Mouse (Mus musculus) T-helper 17 cell (primary cell): ENCODE results near the gene Prop1.

ENCODE experiments used
- in situ Hi-C, 2 experiments: fragments of 300-600 bp; cut with MboI, MseI; formaldehyde crosslinking; loops; 1 replicate in 1 of 2; 2 replicates in 1 of 2; pipeline ENCODE4 v1.15.1; 2025; ENCODE audit warnings: high pct_unique_total_duplicates in 2 of 2

Gene Prop1

GRCm38 (mm10) chr11:50953665-50954064, at the start of gene Prop1:
Gene Prop1, minus strand, starts transcription at chr11:50953765.
- in situ Hi-C loops = loop anchor here in 1 of 2 experiments (10.0 kb wide), 1 partner anchor 1629 kb away; the partner anchor contains the start of gene Olfr1391

- in situ Hi-C loops = no loop called here
Measured at GRCm38 (mm10) chr11:51003296-51003695, 49.7 kb upstream of the Prop1 start, which contains the start of gene Olfr51. Gene Olfr51, plus strand, starts transcription at chr11:51003596.

GRCm38 (mm10) chr11:50981667-50982066, 28.1 kb upstream of the Prop1 start, which contains the start of gene Olfr1377:
Gene Olfr1377, plus strand, starts transcription at chr11:50981967.
- in situ Hi-C loops = no loop called here

GRCm38 (mm10) chr11:50977216-50977615, 23.7 kb upstream of the Prop1 start:
- in situ Hi-C loops = no loop called here

- in situ Hi-C loops = no loop called here
Measured at GRCm38 (mm10) chr11:50966230-50966629, 12.7 kb upstream of the Prop1 start, which contains the start of gene Olfr1378. Gene Olfr1378, plus strand, starts transcription at chr11:50966530.

DNA sequence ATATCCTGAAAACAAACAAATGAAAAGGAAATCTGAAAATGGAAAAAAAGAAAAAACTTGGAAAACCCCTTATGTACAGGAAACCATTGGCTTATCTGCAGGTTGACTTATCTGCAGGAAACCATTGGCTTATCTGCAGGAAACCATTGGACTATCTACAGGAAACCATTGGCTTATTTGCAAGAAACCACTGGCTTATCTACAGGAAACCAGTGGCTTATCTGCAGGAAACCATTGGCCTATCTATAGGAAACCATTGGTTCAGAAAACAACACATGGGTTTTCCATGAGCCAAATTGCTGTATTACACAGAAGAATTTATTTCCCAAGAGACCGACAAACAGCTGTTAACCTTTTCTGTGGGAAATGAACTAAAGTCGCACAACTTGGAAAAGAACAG, 11.3 kb upstream of the Prop1 start:
- in situ Hi-C loops = no loop called here

DNA sequence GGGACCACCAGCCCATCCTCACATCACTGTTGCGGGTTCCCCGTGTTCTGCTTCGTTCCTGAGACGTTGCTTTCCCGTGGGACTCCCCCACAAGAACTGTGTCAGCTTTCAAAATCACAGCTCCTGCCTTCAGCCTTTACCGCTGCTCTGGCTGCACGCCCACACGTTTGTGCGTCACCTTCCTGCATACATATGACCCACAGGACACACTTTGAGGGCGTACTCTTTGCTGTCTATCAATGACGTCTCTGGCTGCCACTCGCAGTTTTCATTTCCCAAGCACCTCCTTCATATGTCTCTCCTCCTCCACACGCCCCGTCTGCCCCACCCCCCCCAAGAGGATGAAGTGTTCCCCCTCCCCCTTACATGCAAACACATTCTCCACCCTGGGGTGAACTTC, 1.3 kb downstream of the Prop1 start:
- in situ Hi-C loops = loop anchor here in 1 of 2 experiments (10.0 kb wide), 1 partner anchor 1627 kb away; the partner anchor contains the start of gene Olfr1391

DNA sequence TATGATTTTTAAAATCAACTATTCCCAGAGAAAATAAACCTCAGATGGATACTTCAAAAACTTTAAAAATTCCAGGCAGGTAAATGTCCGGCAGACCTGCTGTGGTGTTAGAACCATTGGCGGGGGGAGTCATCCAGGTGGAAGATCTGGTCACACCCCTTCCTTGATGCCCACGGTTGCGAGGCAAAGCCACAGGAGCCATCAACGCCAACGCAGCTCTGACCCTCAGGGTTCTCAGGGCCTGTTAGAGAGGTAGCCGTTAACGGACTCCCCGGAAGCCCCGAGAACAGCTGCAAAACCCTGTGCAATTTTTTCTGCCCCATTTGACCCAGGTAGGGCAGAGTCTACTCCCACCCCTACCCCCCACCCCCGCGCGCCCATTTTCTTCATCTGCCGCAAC, 10.1 kb downstream of the Prop1 start, which contains the start of gene 4933414I15Rik:
4933414I15Rik (minus strand) TSS at position 260 of the 400 bp plus-strand sequence.
- in situ Hi-C loops = loop anchor here (5.0 to 10.0 kb wide), 2 partner anchors 89 to 591 kb away; no protein-coding TSS in a partner anchor

- in situ Hi-C loops = loop anchor here (5.0 to 10.0 kb wide), 2 partner anchors 90 to 592 kb away; no protein-coding TSS in a partner anchor
Measured at GRCm38 (mm10) chr11:50942386-50942785, 11.2 kb downstream of the Prop1 start.

DNA sequence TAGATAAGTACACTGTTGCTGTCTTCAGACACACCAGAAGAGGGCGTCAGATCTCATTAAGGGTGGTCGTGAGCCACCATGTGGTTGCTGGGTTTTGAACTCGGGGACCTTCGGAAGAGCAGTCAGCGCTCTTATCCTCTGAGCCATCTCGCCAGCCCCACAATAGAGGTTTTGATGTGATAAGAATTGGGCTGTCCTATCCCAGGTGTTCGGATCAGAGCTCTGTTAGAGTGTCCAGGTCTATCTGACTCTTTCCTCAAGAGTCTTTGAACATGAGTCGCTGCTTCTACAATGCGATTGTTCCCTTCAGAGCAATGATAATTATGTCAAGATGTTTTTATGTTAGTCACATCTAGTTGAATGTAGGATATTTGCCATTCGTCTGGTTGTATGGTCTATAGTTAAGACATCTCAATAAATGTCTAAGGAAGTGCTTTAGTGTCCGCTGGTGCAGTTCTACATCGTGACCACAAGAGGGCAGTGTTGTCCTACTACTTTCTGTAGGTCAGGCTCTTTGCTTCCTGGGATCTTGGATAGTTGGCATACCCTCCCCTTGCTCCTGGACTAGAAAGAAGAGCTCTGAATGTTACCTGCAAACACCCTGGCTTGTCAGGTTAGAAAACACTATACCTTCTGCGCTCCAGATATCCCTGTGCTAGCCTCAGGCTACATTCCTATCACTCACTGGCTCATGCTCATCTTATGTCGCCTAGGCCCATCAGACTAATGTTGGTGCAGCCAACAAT, 13.8 kb downstream of the Prop1 start:
- in situ Hi-C loops = loop anchor here (5.0 to 10.0 kb wide), 2 partner anchors 93 to 595 kb away; no protein-coding TSS in a partner anchor

DNA sequence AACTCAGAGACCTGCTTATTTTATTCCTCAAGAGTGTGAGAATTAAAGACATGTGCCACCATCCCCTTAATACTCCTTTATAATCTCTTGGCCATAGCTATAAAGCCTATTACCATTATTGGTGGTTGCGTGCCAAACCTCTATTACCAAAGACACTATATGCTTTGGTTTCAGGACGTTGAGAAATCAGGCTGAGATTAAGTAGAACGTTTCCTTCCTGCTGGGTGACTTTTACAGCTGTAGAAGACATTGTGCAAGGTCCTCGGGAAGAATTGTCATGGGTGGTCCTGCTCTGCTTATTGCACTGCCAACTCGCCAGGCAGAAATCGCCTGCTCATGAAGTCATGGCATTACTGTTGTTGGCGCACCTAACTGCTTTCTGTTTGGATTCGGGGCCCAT, 15.1 kb downstream of the Prop1 start:
- in situ Hi-C loops = no loop called here

DNA sequence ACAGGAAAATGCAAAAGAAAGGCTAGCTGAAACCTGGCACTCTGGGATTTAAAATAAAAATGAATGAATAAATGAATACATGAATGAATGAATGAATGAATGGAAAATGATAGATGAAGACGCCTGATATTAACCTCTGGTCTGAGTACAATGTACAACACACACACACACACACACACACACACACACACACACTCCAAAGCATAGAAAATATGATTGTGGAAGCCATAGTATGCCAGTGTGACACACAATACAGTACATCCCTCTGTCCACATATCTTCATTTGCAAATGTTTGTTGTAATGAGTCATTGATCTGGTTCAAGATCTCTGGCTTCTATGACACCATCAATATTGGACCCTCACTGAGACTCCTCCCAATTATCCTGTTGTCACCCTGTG, 21.5 kb downstream of the Prop1 start:
- in situ Hi-C loops = no loop called here

DNA sequence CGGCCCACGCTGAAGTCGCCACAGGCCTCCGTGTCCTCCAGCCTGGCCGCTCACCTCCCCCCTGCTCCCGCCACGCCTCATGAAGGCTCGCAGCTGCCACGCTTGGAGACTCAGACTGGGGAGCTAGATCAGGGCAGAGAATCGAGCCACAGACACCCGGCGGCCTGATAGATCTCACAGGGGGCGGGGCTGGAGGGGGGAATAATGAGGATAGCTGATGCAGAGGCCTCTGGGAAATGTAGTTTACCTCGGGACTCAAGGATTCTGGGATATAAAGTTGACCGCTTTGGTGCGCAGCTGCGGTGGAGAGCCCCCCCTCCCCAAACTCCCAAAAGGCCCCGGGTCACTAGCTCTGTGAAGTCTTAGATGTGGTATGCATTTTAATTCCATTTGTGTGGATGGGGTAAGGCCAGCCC, 22.1 kb downstream of the Prop1 start, which contains the start of gene Zfp354b:
Zfp354b (minus strand) TSS at position 183 of the 416 bp plus-strand sequence.
- in situ Hi-C loops = no loop called here

DNA sequence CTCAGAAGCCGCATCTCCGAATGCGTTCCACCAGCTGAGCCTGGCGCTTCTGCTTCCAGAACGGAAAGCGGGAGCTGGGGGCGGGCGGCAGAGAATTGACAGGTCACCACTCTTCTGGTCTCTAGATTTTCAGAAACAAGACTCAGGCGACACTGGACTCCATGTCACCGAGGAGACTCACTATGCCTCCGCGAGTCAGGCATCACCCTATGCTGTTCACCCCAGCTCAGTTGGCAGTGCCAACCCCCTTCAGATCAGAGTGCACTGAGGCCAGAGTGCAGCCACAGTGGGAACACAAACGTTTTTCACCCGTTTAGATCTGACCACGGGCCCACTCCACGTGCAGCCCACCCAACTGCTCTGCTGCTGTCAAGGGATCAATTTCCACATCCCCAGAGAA, 22.5 kb downstream of the Prop1 start:
- in situ Hi-C loops = no loop called here

DNA sequence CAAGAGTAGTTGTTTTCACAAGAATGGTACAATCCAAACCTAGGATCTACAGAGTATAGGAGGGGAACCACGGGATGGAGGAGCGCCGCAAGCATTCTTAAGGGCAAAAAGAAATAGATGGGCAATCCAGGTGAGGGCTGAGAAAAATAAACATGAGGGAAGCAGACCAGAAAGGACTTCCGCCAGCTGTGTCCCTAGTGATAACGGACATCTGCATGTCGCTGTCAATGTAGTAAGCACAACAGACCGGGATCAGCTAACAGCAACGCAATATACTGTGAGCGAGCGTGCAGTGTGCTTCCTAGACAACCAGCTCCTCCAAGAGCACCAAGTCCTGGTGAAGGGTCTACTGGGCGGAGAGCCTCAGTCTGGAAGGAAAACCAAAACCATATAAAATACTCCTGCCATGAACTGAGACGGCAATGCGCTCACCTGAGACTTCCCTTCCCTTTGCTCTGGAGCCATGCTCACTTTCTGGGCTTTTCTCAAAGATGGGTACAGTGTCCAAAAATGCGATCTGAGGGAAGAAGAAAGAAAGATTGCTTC, 23.0 kb downstream of the Prop1 start:
- in situ Hi-C loops = no loop called here

DNA sequence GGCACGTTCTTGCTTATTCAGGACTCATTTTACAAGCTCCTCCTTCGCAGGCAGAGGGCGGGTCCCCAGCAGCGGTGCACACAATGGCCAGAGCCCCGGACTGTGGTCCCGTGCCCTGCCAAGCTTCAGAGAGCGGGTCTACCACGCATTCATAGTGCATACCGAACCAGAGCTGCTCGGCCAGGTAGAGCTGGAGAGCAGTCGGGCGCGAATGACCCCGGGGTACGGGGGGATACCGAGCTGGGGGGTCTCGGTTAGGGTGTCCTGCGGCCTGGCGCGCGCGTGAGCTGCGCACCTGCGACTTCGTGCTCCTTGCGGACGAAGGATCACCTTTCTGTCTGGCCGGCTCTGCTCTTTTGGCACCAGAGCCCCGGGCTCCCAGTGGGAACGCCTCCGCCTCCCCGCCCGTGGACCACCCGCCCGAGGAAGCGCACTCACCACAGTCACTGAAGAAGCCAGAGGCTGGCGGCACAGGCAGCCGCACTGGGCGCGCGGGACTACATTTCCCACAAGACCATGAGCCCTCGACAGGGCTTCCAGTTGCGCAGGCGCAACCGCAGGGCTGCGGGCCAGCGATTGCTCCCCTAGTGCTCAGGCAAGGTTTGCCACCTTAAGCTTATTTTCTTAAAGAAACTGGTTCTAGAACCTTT, 37.8 kb downstream of the Prop1 start, which contains the start of gene Zfp2:
Zfp2 (minus strand) TSS at position 495 of the 650 bp plus-strand sequence.
- in situ Hi-C loops = no loop called here

- in situ Hi-C loops = loop anchor here in 1 of 2 experiments (5.0 kb wide), 1 partner anchor 92 kb away; no protein-coding TSS in a partner anchor
Measured at GRCm38 (mm10) chr11:50914461-50914860, 39.1 kb downstream of the Prop1 start.

- in situ Hi-C loops = loop anchor here in 1 of 2 experiments (5.0 kb wide), 1 partner anchor 91 kb away; no protein-coding TSS in a partner anchor
Measured at GRCm38 (mm10) chr11:50913301-50913700, 40.3 kb downstream of the Prop1 start.

GRCm38 (mm10) chr11:50908136-50908535, 45.4 kb downstream of the Prop1 start:
- in situ Hi-C loops = no loop called here
